Mouse (Mus musculus) liver, embryonic 14.5 days (tissue): Measurements from ENCODE around the gene Spen.
"Not testable (repeated sequence)": the region's sequence is repeated elsewhere in the genome, so short reads cannot be mapped to it uniquely, and the experiment has no call there.

Experiments
- CTCF ChIP-seq: IDR thresholded peaks from 2 replicates; pipeline ENCODE4 v1.5.1; 2016; ENCODE audit warnings: antibody characterized with exemption, low read depth, control low read depth
- EP300 ChIP-seq: IDR thresholded peaks from 2 replicates; pipeline ENCODE4 v1.6.1; 2016; ENCODE audit warnings: antibody characterized with exemption, low read depth

DNA sequence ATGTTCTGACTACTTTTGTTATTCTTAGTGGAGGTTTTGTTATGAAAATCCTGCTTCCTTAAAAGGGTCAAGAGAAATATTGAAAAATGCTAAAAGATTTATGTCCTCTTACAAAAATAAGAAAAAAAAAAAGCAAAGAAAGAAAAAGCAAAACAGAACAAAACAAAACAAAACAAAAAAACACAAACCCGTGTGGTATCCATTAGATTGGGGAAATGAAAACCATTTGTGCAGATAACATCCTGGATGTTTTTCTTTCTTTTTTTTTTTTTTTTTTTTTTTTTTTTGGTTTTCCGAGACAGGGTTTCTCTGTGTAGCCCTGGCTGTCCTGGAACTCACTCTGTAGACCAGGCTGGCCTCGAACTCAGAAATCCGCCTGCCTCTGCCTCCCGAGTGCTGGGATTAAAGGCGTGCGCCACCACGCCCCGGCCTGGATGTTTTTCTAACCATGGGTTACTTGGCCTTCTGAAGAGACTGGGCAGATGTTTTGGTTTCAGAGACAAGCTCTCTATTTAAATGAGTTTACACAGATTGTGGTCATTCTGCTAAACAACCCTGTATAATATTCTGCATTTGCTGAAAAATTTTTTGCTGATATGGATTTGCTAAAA is 16.0 kb upstream of the Spen start:
- not testable (repeated sequence) for TF ChIP-seq CTCF, EP300
